Mouse (Mus musculus) monocyte, adult 2 months (primary cell): Measurements from ENCODE around the gene Grb2.

ENCODE experiments used
- DNase-seq, 2 experiments: peaks; one replicate each; pipeline ENCODE4 v3.0.0; 2022; ENCODE audit warnings: low spot score in 2 of 2, low read depth in 1 of 2

The Grb2 gene

GRCm38 (mm10) chr11:115689137-115689915 lies 19.1 kb downstream of the Grb2 start:
- no peak for DNase-seq

- DNase-seq: no peak
These were observed 22.0 kb downstream of the Grb2 start for GRCm38 (mm10) chr11:115686369-115686768.

GRCm38 (mm10) chr11:115685954-115686353 lies 22.4 kb downstream of the Grb2 start:
- DNase-seq: no peak

GRCm38 (mm10) chr11:115684877-115685276 lies 23.5 kb downstream of the Grb2 start:
- DNase-seq: no peak

- DNase-seq: no peak
These were observed 25.1 kb downstream of the Grb2 start for GRCm38 (mm10) chr11:115683326-115683725.

GRCm38 (mm10) chr11:115682411-115682810 lies 26.0 kb downstream of the Grb2 start:
- DNase-seq: no peak

GRCm38 (mm10) chr11:115679554-115680238 lies 28.7 kb downstream of the Grb2 start:
- DNase-seq: no peak

GRCm38 (mm10) chr11:115678861-115679260 lies 29.5 kb downstream of the Grb2 start:
- DNase-seq: no peak

- no peak for DNase-seq
These were observed 30.9 kb downstream of the Grb2 start for GRCm38 (mm10) chr11:115677511-115677910.

- DNase-seq: peak in 1 of 2 experiments; percentile 17
These were observed 31.7 kb downstream of the Grb2 start for GRCm38 (mm10) chr11:115676738-115677137.

GRCm38 (mm10) chr11:115674235-115674865 lies 34.0 kb downstream of the Grb2 start:
- DNase-seq: no peak

- DNase-seq: no peak
These were observed 34.7 kb downstream of the Grb2 start for GRCm38 (mm10) chr11:115673471-115674234.

- DNase-seq: no peak
These were observed 36.0 kb downstream of the Grb2 start for GRCm38 (mm10) chr11:115672226-115672987.

- DNase-seq: no peak
These were observed 37.8 kb downstream of the Grb2 start for GRCm38 (mm10) chr11:115670451-115671050.

GRCm38 (mm10) chr11:115663676-115664335 lies 44.6 kb downstream of the Grb2 start:
- DNase-seq: no peak

GRCm38 (mm10) chr11:115660376-115660775 lies 48.0 kb downstream of the Grb2 start:
- no peak for DNase-seq

- no peak for DNase-seq
These were observed 49.9 kb downstream of the Grb2 start for GRCm38 (mm10) chr11:115658521-115658920.

- DNase-seq: peak in 1 of 2 experiments; percentile 32
These were observed 54.3 kb downstream of the Grb2 start for GRCm38 (mm10) chr11:115654128-115654527.

GRCm38 (mm10) chr11:115653194-115653593 lies 55.2 kb downstream of the Grb2 start:
- DNase-seq: no peak

GRCm38 (mm10) chr11:115651680-115652079 lies 56.7 kb downstream of the Grb2 start:
- DNase-seq: no peak
